Mouse (Mus musculus): ENCODE measurements around the gene Madcam1. TPM values are rescaled to one million over a fixed set of nuclear protein-coding genes. Genes with fewer than 3 reads are reported as not detected.

Gene Madcam1
- polyA plus RNA-seq, 1 experiment, result not detected

GRCm38 (mm10) chr10:79636287-79636686, 28.1 kb upstream of the Madcam1 start:
- Histone ChIP-seq H3K36me3 (ENCODE audit: control insufficient read depth) (no peaks in the 10 kb centered on the region), H3K27me3 (ENCODE audit: control insufficient read depth) (peaks cover 43% of the 10 kb centered on the region), H3K4me1 (ENCODE audit: control insufficient read depth) (no peaks in the 10 kb centered on the region), H3K9me3 (ENCODE audit: control insufficient read depth, low read length) (no peaks in the 10 kb centered on the region), H3K4me3 (replicated peaks) (no peak overlapping the region)
- TF ChIP-seq TAL1 (IDR thresholded peaks at IDR 0.05; ENCODE audit: low read length) (no peak), GATA1 (IDR thresholded peaks at IDR 0.05; ENCODE audit: low read length) (no peak)

- TF ChIP-seq GATA1 (IDR thresholded peaks at IDR 0.05; ENCODE audit: low read length), result no peak
- Histone ChIP-seq H3K4me1 (ENCODE audit: control insufficient read depth) (no peaks in the 10 kb centered on the region), H3K9me3 (ENCODE audit: control insufficient read depth, low read length) (no peaks in the 10 kb centered on the region), H3K36me3 (ENCODE audit: control insufficient read depth) (no peaks in the 10 kb centered on the region), H3K4me3 (replicated peaks) (no peak within 1 kb of the TSS), H3K27me3 (ENCODE audit: control insufficient read depth) (peaks cover 43% of the 10 kb centered on the region)
Observed at GRCm38 (mm10) chr10:79637128-79638110, 26.9 kb upstream of the Madcam1 start, which contains the start of gene Shc2. Shc2 (minus strand) TSS chr10:79637918.

- no peaks in the 10 kb centered on the region for H3K4me1 ChIP-seq (ENCODE audit: control insufficient read depth)
- no peaks in the 10 kb centered on the region for H3K9me3 ChIP-seq (ENCODE audit: control insufficient read depth, low read length)
- TF ChIP-seq GATA1 (IDR thresholded peaks at IDR 0.05; ENCODE audit: low read length), result no peak
- no peak for TF ChIP-seq TAL1 (IDR thresholded peaks at IDR 0.05; ENCODE audit: low read length)
- H3K36me3 ChIP-seq (ENCODE audit: control insufficient read depth), result no peaks in the 10 kb centered on the region
- peaks cover 43% of the 10 kb centered on the region for H3K27me3 ChIP-seq (ENCODE audit: control insufficient read depth)
- H3K4me3 ChIP-seq (replicated peaks), result no peak overlapping the region
Observed at GRCm38 (mm10) chr10:79638486-79639204, 25.7 kb upstream of the Madcam1 start.

GRCm38 (mm10) chr10:79645711-79646110, 18.6 kb upstream of the Madcam1 start, which contains the start of gene Odf3l2:
Odf3l2 (minus strand) TSS chr10:79645738.
- Histone ChIP-seq H3K9me3 (ENCODE audit: control insufficient read depth, low read length) (no peaks in the 10 kb centered on the region), H3K36me3 (ENCODE audit: control insufficient read depth) (no peaks in the 10 kb centered on the region), H3K4me3 (replicated peaks) (no peak within 1 kb of the TSS), H3K4me1 (ENCODE audit: control insufficient read depth) (peaks cover 5% of the 10 kb centered on the region), H3K27me3 (ENCODE audit: control insufficient read depth) (no peaks in the 10 kb centered on the region)
- TF ChIP-seq TAL1 (IDR thresholded peaks at IDR 0.05; ENCODE audit: low read length) (no peak), GATA1 (IDR thresholded peaks at IDR 0.05; ENCODE audit: low read length) (no peak)

GRCm38 (mm10) chr10:79649070-79649751, 15.1 kb upstream of the Madcam1 start:
- H3K27me3 ChIP-seq (ENCODE audit: control insufficient read depth), result peaks cover 5% of the 10 kb centered on the region
- H3K36me3 ChIP-seq (ENCODE audit: control insufficient read depth), result no peaks in the 10 kb centered on the region
- no peaks in the 10 kb centered on the region for H3K9me3 ChIP-seq (ENCODE audit: control insufficient read depth, low read length)
- peaks cover 3% of the 10 kb centered on the region for H3K4me1 ChIP-seq (ENCODE audit: control insufficient read depth)
- H3K4me3 ChIP-seq (replicated peaks), result no peak overlapping the region
- TF ChIP-seq TAL1 (IDR thresholded peaks at IDR 0.05; ENCODE audit: low read length) (no peak), GATA1 (IDR thresholded peaks at IDR 0.05; ENCODE audit: low read length) (no peak)

- TF ChIP-seq GATA1 (IDR thresholded peaks at IDR 0.05; ENCODE audit: low read length) (no peak), TAL1 (IDR thresholded peaks at IDR 0.05; ENCODE audit: low read length) (no peak)
- Histone ChIP-seq H3K4me1 (ENCODE audit: control insufficient read depth) (no peaks in the 10 kb centered on the region), H3K4me3 (replicated peaks) (no peak overlapping the region), H3K27me3 (ENCODE audit: control insufficient read depth) (peaks cover 5% of the 10 kb centered on the region), H3K9me3 (ENCODE audit: control insufficient read depth, low read length) (no peaks in the 10 kb centered on the region), H3K36me3 (ENCODE audit: control insufficient read depth) (no peaks in the 10 kb centered on the region)
Observed at GRCm38 (mm10) chr10:79652789-79653188, 11.6 kb upstream of the Madcam1 start.

- no peak overlapping the region for H3K4me3 ChIP-seq (replicated peaks)
- H3K9me3 ChIP-seq (ENCODE audit: control insufficient read depth, low read length), result no peaks in the 10 kb centered on the region
- H3K36me3 ChIP-seq (ENCODE audit: control insufficient read depth), result no peaks in the 10 kb centered on the region
- H3K27me3 ChIP-seq (ENCODE audit: control insufficient read depth), result peaks cover 5% of the 10 kb centered on the region
- no peaks in the 10 kb centered on the region for H3K4me1 ChIP-seq (ENCODE audit: control insufficient read depth)
- TF ChIP-seq GATA1 (IDR thresholded peaks at IDR 0.05; ENCODE audit: low read length), result no peak
Observed at GRCm38 (mm10) chr10:79654946-79655395, 9.4 kb upstream of the Madcam1 start.

- no peaks in the 10 kb centered on the region for H3K36me3 ChIP-seq (ENCODE audit: control insufficient read depth)
- H3K4me1 ChIP-seq (ENCODE audit: control insufficient read depth), result peaks cover 6% of the 10 kb centered on the region
- H3K9me3 ChIP-seq (ENCODE audit: control insufficient read depth, low read length), result no peaks in the 10 kb centered on the region
- H3K4me3 ChIP-seq (replicated peaks), result no peak overlapping the region
- H3K27me3 ChIP-seq (ENCODE audit: control insufficient read depth), result peaks cover under 1% of the 10 kb centered on the region; the same call in 1 of the 2 replicates
- no peak for TF ChIP-seq TAL1 (IDR thresholded peaks at IDR 0.05; ENCODE audit: low read length)
- TF ChIP-seq GATA1 (IDR thresholded peaks at IDR 0.05; ENCODE audit: low read length), result no peak
Observed at GRCm38 (mm10) chr10:79658829-79659228, 5.5 kb upstream of the Madcam1 start.

Data from erythroblast, embryonic 14.5 days (primary cell).